Mouse (Mus musculus) heart, postnatal 25 days (tissue): ENCODE measurements at regions not wholly inside any gene's neighbourhood (a gene's known extent, or its start where the extent isn't known, plus 50 kb on each side); places are given as distances from the start of the nearest gene placed in this dataset.

Source experiments
- DNase-seq: peaks from one replicate; pipeline ENCODE4 v3.0.0; 2022; ENCODE audit warnings: low spot score
- intact Hi-C: fragments of 180-260 bp; cut with DNase I; formaldehyde crosslinking; loops from one replicate; pipeline ENCODE4 v1.15.1; 2025

- no peak for DNase-seq
- intact Hi-C loops = no loop called here
Observed at GRCm38 (mm10) chr16:73835715-73836440, 575.7 kb downstream of the Robo2 start.

- intact Hi-C loops = no loop called here
- DNase-seq = no peak
Observed at GRCm38 (mm10) chr16:73821387-73822338, 590.0 kb downstream of the Robo2 start.

DNA sequence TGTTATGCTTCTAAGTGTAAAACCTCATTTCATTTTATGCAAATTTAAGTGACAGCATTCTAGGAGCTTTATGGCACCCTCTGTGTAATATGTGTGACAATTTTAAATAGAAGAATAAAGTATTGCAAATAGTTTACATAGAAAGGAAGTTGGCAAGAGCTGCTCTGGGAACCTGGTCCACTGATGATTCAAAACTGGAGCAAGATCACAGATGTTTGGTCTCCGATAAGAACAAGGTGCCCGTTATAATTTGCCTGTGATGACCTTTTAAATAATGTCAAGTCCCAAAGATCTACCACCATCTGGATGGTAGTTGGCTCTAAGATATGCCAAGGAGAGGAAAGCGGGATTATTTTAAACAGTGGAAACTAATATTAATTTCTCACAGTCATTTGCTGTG, 607.1 kb downstream of the Robo2 start:
- no peak for DNase-seq
- intact Hi-C loops = loop anchor here (5.0 kb wide), 1 partner anchor 608 kb away; the partner anchor contains the start of gene Robo2

DNA sequence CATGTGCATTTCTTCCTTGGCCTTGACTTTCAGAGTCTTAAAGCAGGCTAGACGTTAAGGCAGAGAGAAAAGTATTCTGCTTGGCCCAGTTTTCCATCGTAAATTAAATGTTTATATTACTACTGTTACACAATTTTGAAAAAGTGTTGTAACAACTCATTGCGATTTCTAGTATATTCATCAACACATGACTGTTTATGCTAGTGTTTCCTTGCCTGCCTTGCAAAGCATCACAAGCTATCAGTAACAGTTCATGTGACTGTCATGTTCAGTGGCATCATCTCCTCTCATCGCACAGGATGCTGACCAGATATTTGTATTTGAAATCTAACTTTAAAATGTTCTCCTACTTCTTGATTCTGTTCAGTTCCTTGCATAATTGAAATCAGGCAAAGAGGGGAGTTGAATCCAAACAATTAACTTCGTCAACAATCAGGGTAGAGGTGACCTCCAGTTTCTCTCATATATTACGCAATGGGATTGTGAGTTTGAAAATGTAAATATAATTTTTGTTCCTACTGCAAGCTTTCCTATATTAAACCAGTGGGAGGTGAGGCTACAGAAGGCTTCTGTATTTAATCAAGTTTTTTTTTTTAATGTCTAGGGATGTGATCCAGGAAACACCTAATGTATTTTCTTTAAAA, 615.0 kb downstream of the Robo2 start:
- intact Hi-C loops = no loop called here
- DNase-seq = no peak

GRCm38 (mm10) chr16:73785074-73785438, 626.6 kb downstream of the Robo2 start:
- no peak for DNase-seq
- intact Hi-C loops = no loop called here

DNA sequence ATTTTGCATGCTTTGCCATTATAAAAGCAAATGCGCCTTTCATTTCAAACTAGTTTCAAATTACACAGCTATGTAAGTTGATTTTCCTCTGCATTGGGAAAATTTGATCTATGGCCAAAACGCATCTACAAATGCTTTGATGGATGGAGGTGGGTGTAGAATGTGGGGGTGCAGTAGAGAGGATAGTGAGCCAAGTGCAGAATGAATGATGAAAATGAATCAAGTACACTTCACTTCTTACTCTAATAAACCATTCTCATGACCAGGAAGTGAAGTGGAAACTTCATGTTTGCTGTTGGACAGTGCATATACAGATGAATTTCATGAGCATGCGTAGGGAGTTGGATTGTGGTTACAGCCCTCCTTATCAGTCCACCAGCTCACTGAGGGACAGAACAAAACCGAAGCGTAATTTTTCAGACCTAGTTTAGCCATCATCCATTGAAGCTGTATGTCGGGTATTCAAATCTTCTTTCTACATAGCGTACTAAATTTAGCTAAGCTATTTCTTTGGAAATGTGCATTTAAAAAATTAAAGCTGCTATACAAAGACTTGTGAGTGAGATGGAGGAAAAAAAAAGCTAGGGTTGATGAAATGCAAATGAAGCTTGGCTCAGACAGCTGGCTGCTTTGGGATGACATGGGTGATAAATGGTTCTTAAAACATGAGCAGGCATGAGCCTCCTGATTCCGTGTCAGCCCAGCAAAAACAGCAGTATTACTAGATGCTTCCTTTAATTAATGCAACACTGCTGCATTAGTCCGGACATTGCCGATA, 627.1 kb downstream of the Robo2 start:
- no peak for DNase-seq
- intact Hi-C loops = no loop called here

DNA sequence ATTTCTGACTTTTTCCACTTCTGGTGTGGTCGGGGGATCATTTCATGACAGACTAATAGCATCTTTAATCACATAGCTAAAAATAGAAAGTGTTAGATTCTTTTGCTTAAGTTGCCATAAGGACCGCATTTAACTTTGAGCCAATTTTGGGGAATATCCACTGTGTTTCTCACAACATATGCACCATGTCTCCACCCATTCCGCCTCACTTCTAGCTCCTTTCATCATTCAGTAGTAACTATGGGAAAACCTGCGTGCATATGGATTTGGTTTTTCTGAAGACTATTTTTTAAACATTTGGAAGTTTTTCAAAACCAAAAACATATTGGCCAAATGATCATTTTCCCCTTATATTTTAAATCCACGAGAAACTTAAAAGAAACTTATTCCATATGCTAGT, 639.2 kb downstream of the Robo2 start:
- no peak for DNase-seq
- intact Hi-C loops = no loop called here

GRCm38 (mm10) chr16:73770440-73770856, 641.2 kb downstream of the Robo2 start:
- no peak for DNase-seq
- intact Hi-C loops = no loop called here

DNA sequence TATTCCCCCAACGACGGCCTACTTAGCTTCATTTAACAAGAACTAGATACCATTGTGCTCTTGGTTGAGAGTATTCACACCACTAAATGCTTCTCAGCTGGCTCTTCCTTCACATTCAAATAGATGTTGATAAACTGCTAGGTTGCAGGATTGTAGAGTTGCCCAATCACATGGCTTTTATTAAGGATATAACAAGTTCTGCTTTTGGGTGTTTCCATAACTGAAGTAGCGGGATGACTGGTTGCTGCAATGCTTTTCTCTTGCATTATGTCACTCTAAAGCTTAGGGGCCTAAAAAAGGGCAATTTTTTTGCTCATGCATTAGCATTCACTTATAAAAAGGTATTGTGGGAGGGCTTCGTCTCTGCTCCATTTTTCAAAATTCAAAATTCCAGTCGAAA, 641.9 kb downstream of the Robo2 start:
- DNase-seq = no peak
- intact Hi-C loops = no loop called here

- intact Hi-C loops = no loop called here
- DNase-seq = no peak
Observed at GRCm38 (mm10) chr16:73768706-73769105, 642.9 kb downstream of the Robo2 start.

- no peak for DNase-seq
- intact Hi-C loops = no loop called here
Observed at GRCm38 (mm10) chr16:73765184-73765583, 646.4 kb downstream of the Robo2 start.

DNA sequence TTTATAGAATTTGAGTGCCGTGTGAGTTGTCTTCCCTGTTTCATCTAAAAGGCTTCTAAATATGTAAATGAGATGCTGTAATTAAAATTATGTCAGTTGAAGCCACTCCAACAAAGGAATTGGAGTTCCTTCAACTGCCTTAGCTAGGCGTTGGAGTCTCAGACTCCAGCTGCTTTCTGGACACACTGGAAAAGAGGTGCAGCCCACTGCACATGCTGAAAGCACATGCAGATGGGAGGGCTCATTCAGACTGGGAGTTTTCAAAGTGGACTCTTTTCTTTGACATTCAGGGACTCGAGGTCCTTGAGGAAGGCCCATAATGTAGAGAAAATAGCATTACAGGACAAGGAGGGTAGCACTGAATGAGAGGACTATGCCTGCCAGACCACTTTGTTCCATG, 650.7 kb downstream of the Robo2 start:
- intact Hi-C loops = no loop called here
- DNase-seq = no peak

- DNase-seq = no peak
- intact Hi-C loops = no loop called here
Observed at GRCm38 (mm10) chr16:73758872-73759271, 652.8 kb downstream of the Robo2 start.

- DNase-seq = no peak
- intact Hi-C loops = no loop called here
Observed at GRCm38 (mm10) chr16:73754302-73754701, 657.3 kb downstream of the Robo2 start.

- intact Hi-C loops = no loop called here
- no peak for DNase-seq
Observed at GRCm38 (mm10) chr16:73728297-73728696, 683.3 kb downstream of the Robo2 start.

- no peak for DNase-seq
- intact Hi-C loops = no loop called here
Observed at GRCm38 (mm10) chr16:73719691-73720090, 691.9 kb downstream of the Robo2 start.

DNA sequence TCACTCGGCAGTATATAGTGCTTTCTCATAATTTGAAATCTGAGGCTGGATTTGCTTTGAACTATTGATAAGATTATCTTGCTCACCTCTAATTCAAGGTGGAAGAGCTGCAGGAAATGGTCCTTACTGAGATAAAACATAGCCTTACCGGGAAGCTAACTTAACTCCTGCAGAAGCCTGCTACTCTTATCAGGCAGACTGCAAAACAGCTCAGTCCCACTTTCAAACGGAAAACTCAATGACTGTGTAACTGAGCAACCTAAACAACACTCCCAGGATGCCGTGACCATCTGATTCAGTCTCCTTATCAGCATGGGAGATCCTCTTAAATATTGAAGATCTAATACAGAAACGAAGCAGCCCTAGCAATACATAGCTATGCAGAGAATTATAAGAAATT, 695.3 kb downstream of the Robo2 start:
- intact Hi-C loops = no loop called here
- DNase-seq = no peak

- intact Hi-C loops = no loop called here
- no peak for DNase-seq
Observed at GRCm38 (mm10) chr16:73707051-73707450, 704.6 kb downstream of the Robo2 start.

- DNase-seq = no peak
- intact Hi-C loops = no loop called here
Observed at GRCm38 (mm10) chr16:73689274-73689673, 722.4 kb downstream of the Robo2 start.

DNA sequence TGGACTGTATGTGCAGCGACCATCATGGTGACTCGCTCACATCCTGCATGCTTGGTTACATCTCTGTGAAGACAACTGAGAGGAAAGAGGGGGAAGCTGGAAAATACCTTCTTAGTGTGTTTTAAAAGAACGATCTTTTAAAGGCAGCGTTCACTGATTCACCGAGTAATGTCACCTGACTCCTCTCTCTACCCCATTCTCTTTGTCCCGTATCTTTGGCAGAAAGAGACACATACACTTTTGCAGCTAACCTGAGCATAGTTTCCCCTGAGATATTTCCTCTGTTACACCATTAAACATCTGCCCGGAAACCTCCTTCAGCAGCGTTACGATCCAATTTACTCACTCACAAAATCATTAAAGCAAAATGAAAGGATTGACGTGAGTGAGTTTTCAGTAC, 731.8 kb downstream of the Robo2 start:
- no peak for DNase-seq
- intact Hi-C loops = no loop called here
